8 mouse cellular contexts compared by ENCODE assay signal in genomic region chr16:31598409-31598988, GRCm38 (mm10).
DNase-seq lines count a peak whose midpoint lies in the region; ATAC-seq and TF ChIP-seq lines count a peak whose summit lies in the region.

No protein-coding gene starts in this region.

- no peak for ATAC-seq in hindbrain, embryonic 12.5 days (ENCODE audit: low FRiP score)
- peak; percentile 86 for ATAC-seq in G1E (ENCODE audit: extremely low read depth, insufficient number of reproducible peaks, low FRiP score, poor library complexity, severe bottlenecking)
- peak; percentile 94 for ATAC-seq in heart, embryonic 12.5 days (ENCODE audit: insufficient number of reproducible peaks, low FRiP score)

- no peak overlapping the region for H3K4me2 ChIP-seq in hindbrain, embryonic 12.5 days (replicated peaks)
- H3K4me2 ChIP-seq in heart, embryonic 12.5 days = no peak overlapping the region

- H3K36me3 ChIP-seq in hindbrain, embryonic 10.5 days = no peaks in the 10 kb centered on the region
- no peaks in the 10 kb centered on the region for H3K36me3 ChIP-seq in hindbrain, embryonic 12.5 days
- H3K36me3 ChIP-seq in G1E (replicated peaks) = no peaks in the 10 kb centered on the region
- H3K36me3 ChIP-seq in heart, embryonic 12.5 days = no peaks in the 10 kb centered on the region

- WGBS in hindbrain, embryonic 10.5 days = 86% methylated on average over 9 of the region's 9 CpGs
- WGBS in hindbrain, embryonic 12.5 days = 90% methylated on average over 9 of the region's 9 CpGs
- 62% methylated on average over 9 of the region's 9 CpGs for WGBS in heart, embryonic 12.5 days

- no peaks in the 10 kb centered on the region for H3K9me3 ChIP-seq in hindbrain, embryonic 10.5 days
- H3K9me3 ChIP-seq in hindbrain, embryonic 12.5 days (replicated peaks) = no peaks in the 10 kb centered on the region
- H3K9me3 ChIP-seq in G1E (replicated peaks) = no peaks in the 10 kb centered on the region; the same call in 1 of the 2 replicates
- H3K9me3 ChIP-seq in heart, embryonic 12.5 days (replicated peaks) = no peaks in the 10 kb centered on the region

- no peak for DNase-seq in hindbrain, embryonic 10.5 days (ENCODE audit: low spot score)
- peak; percentile 42 for DNase-seq in G1E (ENCODE audit: low spot score)
- peak; percentile 63 to 72 for DNase-seq in cerebellum, postnatal 14 days
- peak; percentile 57 to 73 for DNase-seq in spleen, postnatal 36 days (ENCODE audit: low spot score in 2 of 2)
- DNase-seq in testis, postnatal 10 days (ENCODE audit: low spot score) = no peak
- no peak for DNase-seq in retina, postnatal 1 day

- H3K9ac ChIP-seq in hindbrain, embryonic 12.5 days = no peak overlapping the region
- no peak overlapping the region for H3K9ac ChIP-seq in heart, embryonic 12.5 days

- H3K4me3 ChIP-seq in hindbrain, embryonic 10.5 days = no peak overlapping the region
- H3K4me3 ChIP-seq in hindbrain, embryonic 12.5 days = no peak overlapping the region
- H3K4me3 ChIP-seq in G1E (ENCODE audit: low read depth, low read length) = peak overlapping the region; percentile 33; the same call in 1 of the 2 replicates
- H3K4me3 ChIP-seq in heart, embryonic 12.5 days = no peak overlapping the region

- H3K4me1 ChIP-seq in hindbrain, embryonic 10.5 days (replicated peaks) = peaks cover 9% of the 10 kb centered on the region
- peaks cover 5% of the 10 kb centered on the region for H3K4me1 ChIP-seq in hindbrain, embryonic 12.5 days
- H3K4me1 ChIP-seq in G1E (ENCODE audit: insufficient read depth, low read depth, low read length) = peaks cover 35% of the 10 kb centered on the region
- H3K4me1 ChIP-seq in heart, embryonic 12.5 days (replicated peaks) = peaks cover 28% of the 10 kb centered on the region

- no peaks in the 10 kb centered on the region for H3K27me3 ChIP-seq in hindbrain, embryonic 10.5 days (ENCODE audit: insufficient read depth, poor library complexity, severe bottlenecking)
- no peaks in the 10 kb centered on the region for H3K27me3 ChIP-seq in hindbrain, embryonic 12.5 days
- peaks cover 24% of the 10 kb centered on the region for H3K27me3 ChIP-seq in G1E (ENCODE audit: insufficient read depth, low read length)
- H3K27me3 ChIP-seq in heart, embryonic 12.5 days (replicated peaks) = no peaks in the 10 kb centered on the region

- TF ChIP-seq CTCF in G1E (IDR thresholded peaks at IDR 0.05; ENCODE audit: low read depth, low read length) = no peak

- peak overlapping the region; percentile 47 for H3K27ac ChIP-seq in hindbrain, embryonic 10.5 days
- H3K27ac ChIP-seq in hindbrain, embryonic 12.5 days = no peak overlapping the region
- no peak overlapping the region for H3K27ac ChIP-seq in heart, embryonic 12.5 days (ENCODE audit: poor library complexity, severe bottlenecking)

Comparison
In these comparisons a context has a peak if more than half of its experiments do, and no peak if none do; other contexts are left out.
1. DNase-seq: peak in G1E (single experiment), cerebellum, postnatal 14 days (2 of 2) and spleen, postnatal 36 days (2 of 2); none in hindbrain, embryonic 10.5 days (single experiment), testis, postnatal 10 days (single experiment) and retina, postnatal 1 day (single experiment).